Mouse (Mus musculus) neural tube, embryonic 14.5 days (tissue): ENCODE measurements around the gene Wfdc1. TPM values are rescaled to one million over a fixed set of nuclear protein-coding genes. Genes with fewer than 3 reads are reported as not detected.

Source experiments
- ATAC-seq: fragments of 200-750 bp; cut with Nextera tagmentation; 2 replicates; pipeline ENCODE4 v1.8.0; 2017; ENCODE audit warnings: low read depth, mild to moderate bottlenecking, moderate TSS enrichment, moderate library complexity
- H3K27ac ChIP-seq: fragments of 300-500 bp; sonication (generic); 2 replicates; pipeline ENCODE4 v1.5.1; 2014; ENCODE audit warnings: low read depth, mild to moderate bottlenecking, control low read depth, low read length, moderate library complexity, mixed read lengths
- H3K27me3 ChIP-seq: fragments of 300-500 bp; sonication (generic); 2 replicates; pipeline ENCODE4 v1.6.1; 2014; ENCODE audit warnings: low read length; ENCODE audit not compliant: control insufficient read depth, insufficient read depth
- H3K36me3 ChIP-seq: fragments of 300-500 bp; sonication (generic); 2 replicates; pipeline ENCODE4 v1.6.1; 2014; ENCODE audit warnings: low read length, mixed read lengths; ENCODE audit not compliant: control insufficient read depth, insufficient read depth
- H3K4me1 ChIP-seq: fragments of 300-500 bp; sonication (generic); 2 replicates; pipeline ENCODE4 v1.6.1; 2014; ENCODE audit warnings: low read length; ENCODE audit not compliant: control insufficient read depth, insufficient read depth
- H3K4me2 ChIP-seq: fragments of 300-500 bp; sonication (generic); 2 replicates; pipeline ENCODE4 v1.6.1; 2014; ENCODE audit warnings: mild to moderate bottlenecking, low read depth, low read length, control low read depth
- H3K4me3 ChIP-seq: fragments of 300-500 bp; sonication (generic); 2 replicates; pipeline ENCODE4 v1.5.1; 2014; ENCODE audit warnings: low read depth, low read length, control low read depth, mixed read lengths
- H3K9ac ChIP-seq: fragments of 300-500 bp; sonication (generic); replicated peaks from 2 replicates; pipeline ENCODE4 v1.6.1; 2014; ENCODE audit warnings: low read depth, mild to moderate bottlenecking, control low read depth, low read length, mixed read lengths
- H3K9me3 ChIP-seq: fragments of 300-500 bp; sonication (generic); 2 replicates; pipeline ENCODE4 v1.6.1; 2016; ENCODE audit warnings: low read length; ENCODE audit not compliant: control insufficient read depth
- WGBS: fragments of 180-500 bp; shearing (Covaris S2); extraction: QIAGEN DNeasy Blood & Tissue Kit; methylation state at CpG from one replicate; pipeline ENCODE4 v1.1.7; 2014; 5-methylcytosine and 5-hydroxymethylcytosine counted together
- polyA plus RNA-seq: library from polyadenylated mRNA; unstranded; fragments of >200 nt; fragmentation: Nextera tagmentation; extraction: Ambion mirVana; gene quantifications from 2 replicates; pipeline ENCODE4 v1.2.1, GENCODE M21; 2014

Wfdc1 gene
- polyA plus RNA-seq, 1 experiment from 2014 or later: 3.2 TPM

- no peaks in the 10 kb centered on the region for H3K27me3 ChIP-seq
- H3K27ac ChIP-seq: no peak overlapping the region
- H3K36me3 ChIP-seq: no peaks in the 10 kb centered on the region
- ATAC-seq: no peak
- no peaks in the 10 kb centered on the region for H3K4me1 ChIP-seq
- WGBS: 84% methylated on average over 6 of the region's 6 CpGs
- H3K9ac ChIP-seq: no peak overlapping the region
- H3K9me3 ChIP-seq: no peaks in the 10 kb centered on the region
- no peak overlapping the region for H3K4me2 ChIP-seq
- H3K4me3 ChIP-seq: no peak overlapping the region
Measured at GRCm38 (mm10) chr8:119712226-119712625, 46.1 kb downstream of the Wfdc1 start.

GRCm38 (mm10) chr8:119713421-119713820 lies 47.3 kb downstream of the Wfdc1 start:
- Histone ChIP-seq H3K4me3 (no peak overlapping the region), H3K9ac (no peak overlapping the region), H3K36me3 (no peaks in the 10 kb centered on the region), H3K27me3 (no peaks in the 10 kb centered on the region), H3K27ac (no peak overlapping the region), H3K4me1 (no peaks in the 10 kb centered on the region), H3K4me2 (no peak overlapping the region), H3K9me3 (no peaks in the 10 kb centered on the region)
- ATAC-seq: no peak
- WGBS: 79% methylated on average over 5 of the region's 5 CpGs

- no peak for ATAC-seq
- no peaks in the 10 kb centered on the region for H3K4me1 ChIP-seq
- WGBS: 75% methylated on average over 12 of the region's 12 CpGs
- no peaks in the 10 kb centered on the region for H3K27me3 ChIP-seq
- no peaks in the 10 kb centered on the region for H3K9me3 ChIP-seq
- H3K9ac ChIP-seq: no peak overlapping the region
- H3K36me3 ChIP-seq: no peaks in the 10 kb centered on the region
- no peak overlapping the region for H3K4me3 ChIP-seq
- no peak overlapping the region for H3K27ac ChIP-seq
- H3K4me2 ChIP-seq: no peak overlapping the region
Measured at GRCm38 (mm10) chr8:119715221-119715620, 49.1 kb downstream of the Wfdc1 start.

- Histone ChIP-seq H3K27me3 (no peaks in the 10 kb centered on the region), H3K4me1 (no peaks in the 10 kb centered on the region), H3K4me3 (no peak overlapping the region), H3K9me3 (no peaks in the 10 kb centered on the region), H3K27ac (no peak overlapping the region), H3K4me2 (no peak overlapping the region), H3K36me3 (no peaks in the 10 kb centered on the region), H3K9ac (no peak overlapping the region)
- no peak for ATAC-seq
Measured at GRCm38 (mm10) chr8:119716730-119717299, 50.6 kb downstream of the Wfdc1 start.

GRCm38 (mm10) chr8:119717765-119718164 lies 51.6 kb downstream of the Wfdc1 start:
- Histone ChIP-seq H3K27ac (no peak overlapping the region), H3K36me3 (no peaks in the 10 kb centered on the region), H3K27me3 (no peaks in the 10 kb centered on the region), H3K4me1 (no peaks in the 10 kb centered on the region), H3K4me3 (no peak overlapping the region), H3K9ac (no peak overlapping the region), H3K9me3 (no peaks in the 10 kb centered on the region), H3K4me2 (no peak overlapping the region)
- 63% methylated on average over 9 of the region's 9 CpGs for WGBS
- ATAC-seq: no peak

- no peak overlapping the region for H3K27ac ChIP-seq
Measured at GRCm38 (mm10) chr8:119719011-119719501, 52.9 kb downstream of the Wfdc1 start.

GRCm38 (mm10) chr8:119722348-119722747 lies 56.2 kb downstream of the Wfdc1 start:
- Histone ChIP-seq H3K9me3 (no peaks in the 10 kb centered on the region), H3K36me3 (no peaks in the 10 kb centered on the region), H3K27me3 (no peaks in the 10 kb centered on the region), H3K9ac (no peak overlapping the region), H3K4me2 (no peak overlapping the region), H3K27ac (no peak overlapping the region), H3K4me3 (no peak overlapping the region), H3K4me1 (no peaks in the 10 kb centered on the region)
- ATAC-seq: no peak
- 57% methylated on average over 6 of the region's 6 CpGs for WGBS

More at GRCm38 (mm10) chr8:119719011-119719501, 52.9 kb downstream of the Wfdc1 start:
- Histone ChIP-seq H3K27me3 (no peaks in the 10 kb centered on the region), H3K36me3 (no peaks in the 10 kb centered on the region), H3K4me2 (no peak overlapping the region), H3K9me3 (no peaks in the 10 kb centered on the region), H3K4me1 (no peaks in the 10 kb centered on the region), H3K4me3 (no peak overlapping the region), H3K9ac (no peak overlapping the region)
- WGBS: 57% methylated on average over 12 of the region's 12 CpGs
- no peak for ATAC-seq

- Histone ChIP-seq H3K27ac (no peak overlapping the region), H3K9ac (no peak overlapping the region), H3K4me1 (no peaks in the 10 kb centered on the region), H3K9me3 (no peaks in the 10 kb centered on the region), H3K4me2 (no peak overlapping the region), H3K4me3 (no peak overlapping the region), H3K27me3 (no peaks in the 10 kb centered on the region), H3K36me3 (no peaks in the 10 kb centered on the region)
- WGBS: 76% methylated on average over 4 of the region's 4 CpGs
- no peak for ATAC-seq
Measured at GRCm38 (mm10) chr8:119723676-119724075, 57.5 kb downstream of the Wfdc1 start.

GRCm38 (mm10) chr8:119724596-119724995 lies 58.4 kb downstream of the Wfdc1 start:
- Histone ChIP-seq H3K9me3 (no peaks in the 10 kb centered on the region), H3K4me3 (no peak overlapping the region), H3K36me3 (no peaks in the 10 kb centered on the region), H3K9ac (no peak overlapping the region), H3K4me2 (no peak overlapping the region), H3K27me3 (no peaks in the 10 kb centered on the region), H3K4me1 (no peaks in the 10 kb centered on the region), H3K27ac (no peak overlapping the region)
- ATAC-seq: no peak
- WGBS: 90% methylated on average over 6 of the region's 6 CpGs
